Mouse (Mus musculus): ENCODE measurements around the gene Anxa2.

DNA sequence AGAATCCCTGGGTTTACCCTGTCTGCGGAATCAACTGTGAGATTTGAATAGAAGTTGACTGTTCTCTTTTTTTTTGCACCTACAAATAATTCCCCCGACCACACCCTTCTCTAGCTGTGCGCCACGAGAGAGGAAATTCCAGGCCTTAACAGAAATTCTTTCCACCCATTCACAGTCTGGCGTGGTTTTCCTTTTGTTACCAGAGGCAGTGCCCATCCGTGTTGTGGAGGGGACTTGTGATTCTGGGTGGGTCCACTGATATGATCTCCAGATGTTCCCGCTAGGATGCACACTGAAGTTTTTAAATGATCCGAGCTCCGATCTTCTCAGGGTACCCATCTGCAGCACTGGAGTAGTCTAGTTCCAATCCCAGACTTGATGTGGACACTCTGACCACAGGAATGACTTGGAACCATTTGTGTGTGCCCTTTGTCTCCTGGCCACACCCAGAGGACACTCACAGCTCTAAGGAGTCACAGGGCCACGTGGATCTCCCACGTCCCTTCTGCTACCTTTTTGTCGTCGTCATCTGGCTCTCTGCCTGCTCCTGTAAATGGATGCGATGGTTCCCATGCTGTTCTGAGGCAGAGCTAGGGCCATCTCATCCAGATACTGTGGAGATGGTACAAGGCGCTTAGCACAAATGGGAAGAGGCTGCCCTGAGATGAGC lies 3.1 kb downstream of the Anxa2 start:
- peak; percentile 57 for TF ChIP-seq POLR2A (IDR thresholded peaks at IDR 0.05; ENCODE audit: insufficient read length, low read depth)
- no peak for TF ChIP-seq CEBPB (IDR thresholded peaks at IDR 0.05; ENCODE audit: insufficient read depth, poor library complexity, severe bottlenecking)
- no peak for TF ChIP-seq E2F4 (IDR thresholded peaks at IDR 0.05; ENCODE audit: insufficient read depth)
- TF ChIP-seq MYOG (IDR thresholded peaks at IDR 0.05; ENCODE audit: control insufficient read depth in 1 of 3, insufficient read depth in 1 of 3, insufficient read length in 2 of 3, low read depth in 2 of 3): peak in 1 of 3 experiments; percentile 53
- TF ChIP-seq POLR2AphosphoS2 (IDR thresholded peaks at IDR 0.05; ENCODE audit: insufficient read length, low read depth): peak; percentile 81
- TF ChIP-seq TCF3 (IDR thresholded peaks at IDR 0.05; ENCODE audit: insufficient read length, low read depth): no peak
- TF ChIP-seq USF1 (IDR thresholded peaks at IDR 0.05; ENCODE audit: low read depth): peak; percentile 63
- TF ChIP-seq MAX (IDR thresholded peaks at IDR 0.05; ENCODE audit: low read depth): peak; percentile 77
- no peak for TF ChIP-seq TCF12 (IDR thresholded peaks at IDR 0.05; ENCODE audit: insufficient read depth, poor library complexity, severe bottlenecking)

Measured in myocyte (in vitro differentiated cells).